Mouse (Mus musculus) liver, embryonic 14.5 days (tissue): ENCODE measurements around the gene Camk2d.

Source experiments
- CTCF ChIP-seq: IDR thresholded peaks from 2 replicates; pipeline ENCODE4 v1.5.1; 2016; ENCODE audit warnings: antibody characterized with exemption, low read depth, control low read depth
- EP300 ChIP-seq: IDR thresholded peaks from 2 replicates; pipeline ENCODE4 v1.6.1; 2016; ENCODE audit warnings: antibody characterized with exemption, low read depth

DNA sequence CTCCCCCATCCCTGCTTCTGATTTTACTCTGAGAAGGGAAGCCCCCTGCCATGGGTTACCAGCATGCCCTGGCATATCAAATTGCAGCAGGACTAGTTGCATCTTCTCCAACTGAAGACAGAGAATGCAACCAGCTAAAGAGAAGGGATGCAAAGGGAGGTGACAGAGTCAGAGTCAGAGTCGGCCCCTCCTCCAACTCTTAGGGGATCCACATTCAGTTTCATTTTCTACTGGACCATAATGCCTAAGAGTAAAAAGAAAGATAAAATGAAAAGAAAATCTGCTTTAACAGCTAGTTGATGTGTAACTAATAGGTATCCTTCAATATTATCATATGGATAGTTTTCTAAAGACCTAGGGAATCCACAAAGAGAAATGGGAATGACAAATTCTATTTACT is 162.3 kb downstream of the Camk2d start:
- TF ChIP-seq CTCF (no peak), EP300 (no peak)
